Mouse (Mus musculus) heart, adult 9 months (tissue): ENCODE data around the gene Marc2.
A peak's percentile ranks its signal among the peaks of the same experiment; 100 is the strongest.

Source experiments
- DNase-seq, 2 experiments: peaks; one replicate each; pipeline ENCODE4 v3.0.0; 2022; ENCODE audit warnings: low spot score in 2 of 2

Gene Marc2

DNA sequence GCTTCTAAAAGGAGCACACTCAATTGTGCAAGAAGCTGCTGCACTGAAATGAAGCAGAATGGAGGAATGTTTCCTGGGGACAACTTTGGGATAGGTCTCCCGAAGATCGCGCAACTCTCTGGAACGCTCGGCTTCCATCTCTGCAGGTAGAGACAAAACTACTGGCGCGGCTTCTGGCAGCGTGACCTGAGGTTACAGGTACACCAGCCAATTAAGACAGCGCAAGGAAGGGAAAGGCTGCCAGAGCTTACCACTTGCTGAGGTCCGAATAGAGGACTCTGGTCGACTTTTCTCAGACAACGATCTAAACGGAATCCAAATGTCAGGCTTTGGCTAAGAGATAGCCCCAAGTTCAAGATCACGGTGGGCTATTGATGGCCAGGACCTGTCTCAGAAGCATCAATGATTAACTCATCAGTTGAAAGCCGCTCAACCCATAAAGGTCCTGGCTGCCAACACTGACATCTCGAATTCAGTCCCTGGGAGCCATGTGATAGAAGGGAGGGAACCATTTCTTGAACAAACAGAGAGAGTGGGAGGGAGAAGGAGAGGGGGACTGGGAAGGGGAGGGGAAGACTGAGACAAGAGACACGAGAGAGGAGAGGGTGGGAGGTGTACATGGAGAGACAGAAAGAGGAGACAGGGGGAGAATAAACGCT is at the start of gene Marc2:
TSS of gene Marc2 (minus strand) at position 360 of the 659 bp plus-strand sequence.
- no peak for DNase-seq

DNA sequence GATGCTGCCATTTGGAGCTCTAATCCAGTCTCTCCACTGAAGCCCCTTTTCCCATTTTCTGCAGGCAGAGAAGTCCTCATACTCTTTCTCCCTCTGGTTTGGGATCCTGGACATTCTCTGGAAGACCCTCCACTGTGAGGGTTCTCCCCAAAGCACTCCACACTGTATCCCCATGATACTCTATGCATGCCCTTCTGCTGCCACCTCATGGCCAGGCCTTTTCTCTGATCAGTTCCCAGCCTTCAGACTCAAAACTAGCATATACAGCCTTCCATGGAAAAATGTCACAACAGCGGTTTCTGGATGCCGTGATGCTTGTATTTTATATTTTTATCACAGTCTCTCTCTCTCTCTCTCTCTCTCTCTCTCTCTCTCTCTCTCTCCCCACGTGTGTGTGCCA is 45.7 kb upstream of the Marc2 start:
- no peak for DNase-seq

DNA sequence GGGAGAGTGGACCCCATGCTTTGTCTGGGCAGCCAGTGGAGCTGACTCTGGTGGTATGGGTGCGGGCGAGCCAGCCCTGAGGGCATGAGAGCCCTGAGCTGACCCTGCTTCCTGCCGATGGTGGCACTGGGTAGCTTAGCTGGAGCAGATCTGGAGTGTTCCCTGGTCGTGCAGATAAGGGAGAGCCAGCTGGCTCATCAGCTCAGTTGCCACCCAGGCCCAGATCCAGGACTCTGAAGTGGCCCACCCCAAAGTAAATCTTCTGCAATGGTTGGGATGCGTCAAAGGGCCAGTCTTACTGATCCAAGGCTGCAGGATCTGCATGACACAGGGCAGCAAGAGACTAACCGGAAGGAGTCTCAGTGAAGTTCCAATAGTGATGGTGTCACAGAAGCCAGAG is 43.2 kb upstream of the Marc2 start:
- DNase-seq, result peak; percentile 46 to 51

DNA sequence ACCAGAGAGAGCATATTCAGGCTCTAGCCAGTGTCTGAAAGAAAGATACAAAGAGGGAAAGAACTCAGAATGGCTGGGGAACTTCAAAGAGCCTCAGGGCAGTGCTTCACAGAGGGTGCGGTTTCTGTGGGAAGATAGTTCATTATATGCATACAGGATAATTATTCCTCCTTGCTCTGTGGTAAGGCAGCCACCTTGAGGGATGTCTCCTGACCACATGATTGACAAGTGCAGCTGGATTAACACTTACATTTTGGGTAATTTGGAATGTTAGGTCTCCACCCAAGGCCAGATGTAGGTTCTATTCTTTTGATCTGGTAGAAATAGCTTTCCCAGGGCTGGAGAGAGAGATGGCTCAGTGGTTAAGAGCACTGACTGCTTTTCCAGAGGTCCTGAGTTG is 39.9 kb upstream of the Marc2 start:
- DNase-seq, result no peak

DNA sequence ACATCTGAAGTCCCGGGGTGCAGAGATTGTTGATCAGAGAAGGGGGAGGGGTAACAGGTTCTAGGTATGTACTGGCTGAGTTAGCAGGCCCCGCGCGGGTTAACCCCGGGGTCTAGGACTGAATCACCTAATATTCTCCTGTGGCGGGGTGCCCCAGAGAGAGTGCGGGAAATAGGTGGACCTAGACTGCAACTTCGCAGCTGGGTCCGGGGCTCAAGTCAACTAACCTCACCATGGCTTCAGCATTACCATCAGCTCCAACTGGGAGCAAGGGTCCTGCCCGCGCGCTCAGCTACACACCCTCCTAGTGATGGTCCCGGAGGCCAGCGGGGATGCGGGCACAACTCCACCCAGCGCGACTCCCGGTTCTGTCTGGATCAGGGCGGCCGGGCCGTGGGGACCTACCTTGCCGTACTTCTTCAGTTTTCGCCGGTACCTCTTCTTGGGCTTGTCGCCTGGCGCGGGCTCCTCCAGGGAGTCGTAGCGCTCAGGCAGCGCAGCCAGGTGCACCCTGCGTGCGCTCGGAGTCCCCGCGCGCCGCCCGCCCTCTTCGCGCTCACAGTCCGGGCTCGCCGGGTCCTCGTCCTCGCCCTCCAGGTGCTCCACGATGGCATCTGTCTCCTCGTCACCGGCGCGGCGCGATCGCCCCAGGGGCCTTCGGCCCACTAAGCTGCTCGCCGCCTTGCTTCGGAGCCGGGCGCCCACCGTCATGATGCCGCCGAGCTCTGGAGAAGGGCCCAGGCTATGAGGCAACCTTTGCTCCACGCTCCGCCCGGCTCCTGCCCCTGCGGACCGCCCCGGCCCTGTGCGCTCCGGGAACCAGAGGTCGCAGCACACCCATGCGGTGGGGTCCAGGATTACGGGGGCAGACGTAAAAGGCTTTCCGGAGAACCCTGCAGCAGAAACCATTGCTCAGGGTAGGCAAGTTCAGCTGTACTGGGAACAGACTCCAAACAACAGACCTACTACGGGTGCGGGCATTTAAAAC is 36.3 kb upstream of the Marc2 start, which contains the start of gene C130074G19Rik:
TSS of gene C130074G19Rik (minus strand) at position 938 of the 988 bp plus-strand sequence.
- peak; percentile 73 to 75 for DNase-seq

DNA sequence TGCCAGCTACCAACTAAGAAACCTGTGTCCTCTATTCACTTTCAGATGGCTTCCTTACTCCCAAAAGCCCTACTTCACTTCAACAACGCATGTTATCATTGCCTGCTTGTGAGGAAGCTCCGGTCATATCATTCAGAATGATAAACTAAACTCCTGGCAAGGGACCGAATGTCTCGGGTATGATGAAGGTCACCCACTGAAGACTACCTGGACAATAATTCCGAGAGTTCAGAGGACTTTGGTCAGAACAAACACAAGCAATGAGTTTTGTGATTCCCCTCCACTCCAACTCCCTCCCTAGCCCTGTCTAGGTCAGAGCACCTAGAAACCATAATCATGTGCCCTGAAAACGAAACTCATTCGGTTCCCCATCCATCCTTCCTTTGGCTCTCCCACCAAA is 35.6 kb upstream of the Marc2 start:
- no peak for DNase-seq

DNA sequence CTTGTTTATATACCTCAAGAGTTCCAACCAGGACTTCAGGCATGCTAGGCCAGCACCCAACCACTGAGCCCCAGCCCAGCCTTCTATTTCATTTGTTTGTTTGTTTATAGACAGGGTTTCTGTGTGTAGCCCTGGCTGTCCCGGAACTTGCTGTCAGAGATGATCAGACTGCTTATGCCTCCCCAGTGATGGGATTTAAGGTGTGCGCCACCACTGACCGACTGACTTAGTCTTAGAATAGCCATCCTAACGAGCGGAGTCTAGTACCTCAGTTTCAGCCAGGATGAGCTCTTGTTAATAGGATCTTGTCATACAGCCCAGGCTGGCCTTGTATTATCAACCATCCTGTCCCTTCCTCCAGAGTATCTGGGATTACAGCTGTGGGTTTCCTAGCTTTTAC is 35.0 kb upstream of the Marc2 start:
- no peak for DNase-seq

DNA sequence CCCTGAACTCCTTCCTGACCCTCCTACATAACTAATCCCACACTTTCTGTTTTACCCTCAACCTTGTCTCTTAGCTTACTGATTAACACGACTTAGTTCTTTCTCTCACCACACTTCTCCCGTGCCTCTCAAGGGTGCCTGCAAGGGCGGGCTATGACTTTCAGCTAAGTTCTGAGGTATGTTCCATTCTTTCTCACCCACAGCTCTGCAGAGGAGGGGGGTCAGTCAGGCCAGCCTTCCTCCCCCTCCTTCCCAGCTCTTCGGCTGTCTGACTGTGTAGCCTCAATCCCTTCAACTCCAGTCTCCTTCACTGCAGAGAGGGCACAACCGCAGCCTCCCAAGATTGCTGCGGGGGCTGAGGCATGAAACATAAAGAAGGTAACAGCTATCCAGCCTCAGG is 32.6 kb upstream of the Marc2 start:
- no peak for DNase-seq

DNA sequence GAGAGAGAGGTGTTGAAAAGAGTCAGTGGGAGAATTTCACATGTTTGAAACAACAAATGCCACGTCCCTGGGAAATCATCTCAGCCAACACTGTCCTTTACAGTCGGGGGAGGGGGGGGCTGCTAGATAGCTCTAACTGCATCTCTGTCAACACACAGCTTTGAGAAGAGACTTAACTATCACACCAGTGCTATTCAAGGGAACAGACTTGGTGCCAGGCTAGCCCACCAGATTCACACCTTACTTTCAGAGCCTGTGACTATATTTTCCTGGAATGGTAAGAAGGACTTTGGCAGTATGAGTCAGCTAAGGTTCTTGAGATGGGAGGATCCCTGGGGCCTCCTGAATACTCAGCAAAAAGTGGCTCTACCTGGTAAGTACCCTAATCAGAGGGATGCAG is 31.1 kb upstream of the Marc2 start:
- no peak for DNase-seq

DNA sequence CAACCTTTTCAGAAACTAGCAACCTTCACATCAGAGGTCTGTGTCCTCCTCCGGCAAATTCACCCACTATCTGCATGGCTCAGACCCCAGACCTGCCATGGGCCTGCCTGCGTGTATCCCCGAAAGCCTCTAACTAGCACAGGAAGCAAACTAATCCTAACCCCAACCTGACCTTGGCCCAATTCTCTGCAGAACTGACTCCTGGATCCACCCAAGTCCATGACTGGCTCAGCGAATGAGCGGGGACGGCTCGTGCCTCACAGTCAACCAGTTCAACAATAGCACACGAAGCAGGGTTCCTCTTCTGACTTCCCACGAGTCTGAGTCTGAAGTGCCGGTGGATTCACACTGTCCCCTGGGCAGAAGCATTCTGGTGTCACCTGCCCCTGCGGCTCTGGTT is 27.7 kb upstream of the Marc2 start:
- DNase-seq, result no peak

DNA sequence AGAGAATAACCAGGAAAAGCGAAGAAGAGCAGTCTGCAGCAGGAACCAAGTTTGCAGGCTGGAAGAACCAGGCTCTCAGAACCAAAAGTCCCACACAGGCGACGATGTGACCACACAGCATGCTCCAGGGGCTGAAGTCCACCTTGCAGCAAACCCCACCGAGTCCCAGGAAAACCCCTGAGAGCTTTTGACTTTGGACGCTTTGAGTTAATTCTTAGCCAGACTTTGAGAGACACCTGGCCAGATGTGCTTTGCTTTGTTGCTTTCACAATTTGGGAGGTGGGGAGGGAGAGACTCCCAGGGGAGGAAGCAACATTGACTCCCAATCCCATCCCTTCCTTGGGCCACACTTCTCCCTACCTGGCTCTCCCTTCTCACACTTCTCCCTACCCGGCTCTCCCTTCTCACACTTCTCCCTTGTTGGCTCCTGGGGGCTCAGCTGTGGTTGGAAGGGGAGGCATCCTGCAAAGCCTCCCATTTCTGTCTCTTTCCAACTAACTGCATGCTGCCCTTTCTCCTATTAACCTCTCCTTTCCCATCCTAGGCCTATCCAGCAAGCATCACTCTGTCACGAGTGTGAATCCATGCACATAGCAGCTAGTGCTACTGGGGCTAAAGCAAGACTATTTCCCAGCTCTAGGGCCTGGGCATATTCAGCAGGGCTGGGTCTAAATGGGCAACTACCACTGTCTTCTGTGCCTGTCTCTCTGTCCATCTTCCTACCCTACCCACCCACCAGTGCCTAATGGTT is 26.0 kb upstream of the Marc2 start:
- DNase-seq, result no peak

DNA sequence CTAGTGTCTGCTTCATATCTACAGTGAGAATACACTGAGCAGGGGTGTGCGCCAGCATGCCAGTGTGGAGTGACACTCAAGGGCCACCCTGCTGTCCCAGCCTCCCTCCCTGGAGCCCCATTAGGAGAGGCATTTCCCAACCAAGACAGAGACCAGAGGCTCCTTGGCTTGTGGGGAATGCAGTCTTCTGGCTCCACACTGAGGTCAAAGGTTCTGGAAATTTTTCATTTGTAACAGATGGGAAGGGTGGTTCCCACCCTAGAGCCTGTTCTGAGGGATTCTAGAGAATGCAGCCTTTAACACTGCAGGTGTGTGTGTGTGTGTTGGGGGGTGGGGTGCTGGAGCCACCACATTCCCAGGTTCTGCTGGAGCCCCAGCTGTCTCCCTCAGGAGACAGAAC is 25.3 kb upstream of the Marc2 start:
- peak in 1 of 2 experiments; percentile 24 for DNase-seq

DNA sequence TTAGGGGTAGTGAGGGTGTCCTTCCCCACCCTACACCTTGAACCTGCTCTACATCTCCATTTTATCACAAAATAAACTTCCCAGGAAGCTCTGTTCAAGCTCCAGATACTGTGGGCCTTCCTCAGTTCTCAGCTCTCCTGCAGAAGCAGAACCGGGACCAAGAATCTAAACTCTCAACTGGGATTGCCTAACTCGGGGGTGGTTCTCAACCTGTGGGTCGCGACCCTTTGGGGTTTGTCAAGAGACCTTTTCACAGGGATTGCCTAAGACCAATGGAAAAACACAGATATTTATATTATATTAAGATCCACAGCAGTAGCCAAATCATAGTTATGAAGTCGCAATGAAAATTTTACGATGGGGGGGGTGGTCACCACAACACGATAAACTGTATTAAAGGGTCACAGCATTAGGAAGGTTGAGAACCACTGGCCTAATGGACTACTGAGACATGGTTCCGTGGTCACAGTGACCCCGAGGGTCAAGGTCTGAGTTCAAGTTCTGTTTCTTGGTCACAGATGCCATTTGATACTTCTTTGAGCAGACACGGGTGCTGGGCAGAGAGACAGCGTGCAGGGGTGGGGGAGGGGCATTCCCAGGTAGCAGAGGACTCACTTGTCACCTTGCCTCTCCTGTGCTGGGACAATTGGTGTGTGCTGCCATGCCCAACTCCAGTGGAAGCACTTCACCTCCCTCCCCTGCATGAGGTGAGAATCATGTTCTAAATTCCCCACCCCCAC is 24.6 kb upstream of the Marc2 start:
- no peak for DNase-seq

DNA sequence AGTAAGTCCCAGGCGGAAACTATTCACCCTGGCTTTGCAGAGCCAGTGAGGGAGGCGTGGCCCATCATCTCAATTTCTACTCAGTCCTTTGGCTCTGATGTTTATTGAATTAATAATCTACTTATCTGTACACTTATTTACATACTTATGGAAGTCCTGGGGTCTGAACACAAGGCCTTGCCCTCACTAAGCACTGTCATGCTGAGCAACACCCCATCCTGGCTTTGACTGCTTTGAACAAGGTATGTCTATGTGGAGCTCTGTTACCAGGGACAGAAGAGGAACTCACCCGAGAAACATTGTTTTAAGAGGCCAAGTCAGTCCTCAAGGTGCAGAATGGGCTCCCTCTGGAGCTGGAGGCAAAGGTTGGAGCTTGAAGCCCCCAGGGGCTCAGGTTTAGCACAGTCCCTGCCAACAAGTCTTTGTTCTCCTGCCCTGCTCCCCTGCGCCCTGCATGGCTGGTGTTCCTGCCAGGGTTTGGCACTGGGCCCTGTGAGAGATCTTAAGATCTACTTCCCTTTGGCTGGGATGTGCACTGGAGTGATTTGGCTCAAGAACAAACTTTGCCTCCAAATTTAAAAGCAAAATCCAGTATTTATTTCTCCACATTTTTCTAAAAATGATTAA is 23.8 kb upstream of the Marc2 start:
- peak in 1 of 2 experiments; percentile 27 for DNase-seq

DNA sequence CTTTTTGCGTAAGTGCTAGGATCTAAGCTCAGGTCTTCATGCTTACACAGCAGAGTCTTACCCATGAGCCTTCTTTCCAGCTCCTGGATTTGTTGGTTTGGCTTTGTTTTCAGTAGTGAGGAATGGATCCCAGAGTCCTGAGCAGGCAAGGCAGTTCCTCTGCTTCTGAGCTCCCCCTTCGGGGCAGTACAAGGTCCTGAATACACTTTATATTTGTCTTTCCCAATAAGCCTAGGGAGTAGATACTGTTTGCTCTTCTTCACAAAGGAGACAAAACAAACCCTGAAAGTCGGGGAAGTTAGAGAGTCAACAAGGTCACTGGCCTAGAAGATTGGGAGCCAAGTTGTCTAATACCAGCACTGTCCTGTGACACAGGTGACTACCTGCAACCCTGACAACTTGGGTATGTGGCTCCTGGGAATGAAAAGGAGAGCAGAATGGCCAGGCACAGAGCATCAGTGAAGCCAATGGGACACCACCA is 21.4 kb upstream of the Marc2 start:
- no peak for DNase-seq

DNA sequence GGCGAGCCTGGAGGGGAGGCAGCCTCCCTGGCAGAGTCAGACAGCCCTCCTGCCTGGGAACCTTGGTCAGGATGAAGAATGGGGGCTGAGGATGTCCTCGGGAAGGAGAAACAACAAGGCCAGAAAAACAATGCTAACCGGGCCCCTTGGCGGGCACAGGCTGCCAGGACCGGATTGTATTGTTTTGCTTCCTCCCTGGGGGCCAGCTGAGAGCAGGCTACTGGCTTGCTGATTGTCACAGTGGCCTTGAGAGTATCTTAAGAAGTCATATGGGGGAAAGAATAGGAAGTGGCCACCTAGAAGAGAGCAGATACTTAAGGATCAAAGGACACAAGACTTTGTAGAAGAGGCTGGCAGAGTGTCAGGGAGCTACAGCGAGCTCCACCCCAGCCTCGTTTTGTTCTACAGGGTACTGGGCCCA is 18.1 kb upstream of the Marc2 start:
- DNase-seq, result peak; percentile 69 to 87

DNA sequence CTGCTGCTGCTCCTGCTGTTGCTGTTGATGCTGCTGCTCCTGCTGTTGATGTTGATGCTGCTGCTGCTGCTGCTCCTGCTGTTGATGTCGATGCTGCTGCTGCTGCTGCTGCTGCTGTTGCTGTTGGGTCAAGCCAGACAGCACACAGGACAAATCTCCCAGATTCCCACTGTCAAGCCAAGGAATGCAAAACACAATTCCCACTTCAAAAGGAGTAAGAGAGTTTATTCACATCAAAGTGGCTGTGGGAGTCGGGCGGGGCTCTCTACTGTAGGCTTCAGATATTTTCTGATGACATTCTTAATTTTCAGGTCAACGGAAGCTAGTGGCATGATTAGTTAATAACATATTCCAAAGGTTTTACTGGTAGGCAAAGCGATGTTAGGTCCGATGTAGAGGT is 16.4 kb upstream of the Marc2 start:
- no peak for DNase-seq

DNA sequence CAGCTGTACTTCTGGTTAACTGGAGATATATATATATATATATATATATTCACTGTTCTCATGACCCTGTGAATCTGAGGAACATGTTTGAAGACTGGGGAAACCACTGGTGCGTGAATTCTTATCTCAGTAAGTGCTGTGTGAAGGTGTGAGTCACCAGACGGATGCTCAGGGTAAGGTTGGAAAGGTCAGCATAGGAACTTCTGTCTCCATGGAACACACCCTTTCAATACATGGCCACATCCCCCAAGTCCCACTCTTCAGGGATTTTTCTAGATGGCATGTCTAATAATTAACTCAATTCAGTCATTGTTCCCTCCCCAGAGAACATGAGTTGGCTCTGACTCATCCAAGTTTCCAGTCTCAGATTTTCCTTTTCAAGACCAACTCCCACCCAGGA is 15.3 kb upstream of the Marc2 start:
- no peak for DNase-seq

DNA sequence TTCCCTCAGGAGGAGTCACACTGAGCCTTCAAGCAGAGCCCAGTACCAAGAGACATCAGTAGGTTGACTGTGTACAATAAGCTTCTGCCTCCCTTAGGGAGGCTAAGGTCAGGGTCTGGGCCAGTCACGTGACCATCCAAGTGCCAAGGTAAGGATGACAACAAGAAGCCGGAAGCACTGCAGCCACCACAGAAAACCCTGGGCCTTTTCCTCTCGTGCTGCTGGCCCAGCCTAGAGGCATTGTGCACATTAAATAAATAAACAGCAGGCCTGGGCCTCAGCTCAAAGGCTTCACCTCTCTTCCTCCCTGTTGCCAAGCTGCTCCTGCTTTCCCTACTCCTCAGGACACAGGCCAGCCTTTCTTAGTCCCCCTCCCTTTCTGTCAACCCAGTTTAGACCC is 14.0 kb upstream of the Marc2 start:
- peak; percentile 32 to 58 for DNase-seq

DNA sequence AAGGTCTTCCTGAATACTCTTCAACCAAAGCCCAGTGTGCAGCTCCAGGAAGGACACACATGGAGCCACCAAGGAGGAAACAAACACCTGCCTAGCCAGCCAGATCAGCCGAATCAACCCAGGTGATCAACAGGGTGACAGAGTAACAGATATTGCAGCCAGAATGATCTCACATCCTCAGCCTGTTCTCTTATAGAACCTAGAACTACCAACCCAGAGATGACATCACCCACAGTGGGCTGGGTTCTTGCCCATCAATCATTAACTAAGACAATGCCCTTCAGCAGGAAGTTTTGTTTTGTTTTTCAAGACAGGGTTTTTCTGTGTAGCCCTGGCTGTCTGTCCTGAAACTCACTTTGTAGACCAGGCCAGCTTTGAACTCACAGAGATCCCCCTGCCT is 12.0 kb upstream of the Marc2 start:
- no peak for DNase-seq

DNA sequence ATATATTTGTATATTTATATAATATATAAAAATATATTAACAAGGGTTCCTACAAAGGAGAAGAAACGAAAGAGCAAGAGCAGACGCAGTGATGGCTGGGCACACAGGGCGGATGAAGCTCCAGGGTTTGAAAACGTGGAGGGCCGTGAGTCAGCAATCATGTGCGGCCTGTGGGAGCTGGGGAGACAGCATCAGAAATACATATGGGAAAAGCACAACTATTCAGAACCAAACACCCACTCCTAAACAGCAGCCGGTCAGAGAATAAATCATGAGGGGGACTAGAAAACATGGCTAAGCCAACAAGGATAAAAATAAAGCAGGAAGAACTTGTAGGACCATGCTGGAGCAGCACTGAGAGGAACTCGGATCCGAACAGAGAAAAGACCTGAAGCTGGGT is 11.0 kb upstream of the Marc2 start:
- no peak for DNase-seq
